ENCODE assay signal across 36 mouse cellular contexts in genomic region chr13:96547941-96548340, GRCm38 (mm10). TPM values are rescaled to one million over a fixed set of nuclear protein-coding genes. Genes with fewer than 3 reads are reported as not detected.
DNase-seq lines count a peak whose midpoint lies in the region; ATAC-seq and TF ChIP-seq lines count a peak whose summit lies in the region.
"Had no signal": no experiment of that assay in that cellular context is flagged by ENCODE, and none has a peak within 500 bp of the region (broad histone marks: within the 10 kb centered on the region; RNA-seq: fewer than 3 reads in every experiment).

No protein-coding gene starts in this region.

- no peaks in the 10 kb centered on the region for H3K9me3 ChIP-seq in liver, postnatal 0 days (ENCODE audit: low read length)
- H3K9me3 ChIP-seq: embryonic facial prominence, embryonic 13.5 days; G1E; hindbrain, embryonic 10.5 days; liver, embryonic 13.5 days; midbrain, embryonic 15.5 days had no signal

- ATAC-seq in liver, postnatal 0 days, result no peak
- ATAC-seq in granulocyte monocyte progenitor cell, adult 5-6 weeks (replicated peaks; ENCODE audit: poor library complexity, severe bottlenecking), result peak; percentile 92
- ATAC-seq in monocyte, adult 5-6 weeks (replicated peaks; ENCODE audit: insufficient number of reproducible peaks, low FRiP score, low TSS enrichment, poor library complexity, severe bottlenecking), result peak; percentile 68
- ATAC-seq: forebrain, embryonic 14.5 days; hindbrain, postnatal 0 days; midbrain, embryonic 15.5 days had no signal

- H3K4me3 ChIP-seq in liver, postnatal 0 days (ENCODE audit: low read depth, low read length), result no peak overlapping the region
- H3K4me3 ChIP-seq: embryonic facial prominence, embryonic 13.5 days; erythroblast, embryonic 14.5 days; hindbrain, embryonic 10.5 days; liver, embryonic 13.5 days; midbrain, embryonic 15.5 days had no signal

- no peak overlapping the region for H3K27ac ChIP-seq in liver, postnatal 0 days (ENCODE audit: low read depth)
- H3K27ac ChIP-seq: embryonic facial prominence, embryonic 13.5 days; hindbrain, embryonic 10.5 days; hindbrain, postnatal 0 days; liver, embryonic 13.5 days; midbrain, embryonic 15.5 days; stomach, postnatal 0 days had no signal

- no peak for TF ChIP-seq CTCF in liver, postnatal 0 days (IDR thresholded peaks at IDR 0.05; ENCODE audit: low read depth)

- H3K9ac ChIP-seq in liver, postnatal 0 days (replicated peaks), result no peak overlapping the region
- H3K9ac ChIP-seq: embryonic facial prominence, embryonic 13.5 days; liver, embryonic 13.5 days; lung, embryonic 14.5 days; midbrain, embryonic 15.5 days had no signal

- no peaks in the 10 kb centered on the region for H3K27me3 ChIP-seq in liver, postnatal 0 days (ENCODE audit: insufficient read depth, low read length)
- H3K27me3 ChIP-seq: CH12.LX; embryonic facial prominence, embryonic 13.5 days; liver, embryonic 13.5 days; midbrain, embryonic 15.5 days had no signal

- H3K4me2 ChIP-seq in liver, postnatal 0 days (ENCODE audit: low read depth, low read length), result peak overlapping the region; percentile 7; the same call in 1 of the 2 replicates
- H3K4me2 ChIP-seq: embryonic facial prominence, embryonic 13.5 days; heart, embryonic 11.5 days; liver, embryonic 13.5 days; lung, embryonic 14.5 days; midbrain, embryonic 15.5 days had no signal

- H3K4me1 ChIP-seq in liver, postnatal 0 days (ENCODE audit: insufficient read depth), result peaks cover 6% of the 10 kb centered on the region; the same call in 1 of the 2 replicates

- TF ChIP-seq EP300 in liver, postnatal 0 days (IDR thresholded peaks at IDR 0.05; ENCODE audit: low read depth), result no peak

- no peak for DNase-seq in liver, postnatal 0 days
- DNase-seq in liver (no peak), A20 (ENCODE audit: low read depth, low spot score) (peak; percentile 37)
- no peak for DNase-seq in gastrocnemius, adult 18-20 months (ENCODE audit: low spot score)
- DNase-seq in left cerebral cortex, adult 18-20 months (ENCODE audit: low spot score in 2 of 2), result no peak
- no peak for DNase-seq in embryo, embryonic 11 days
- DNase-seq: adrenal gland, adult 8-10 months; cerebellum, adult 18-20 months; cerebellum, postnatal 14 days; heart, adult 11 months; kidney, adult 2 months; kidney, postnatal 10 days; liver, embryonic 13.5 days; lung, embryonic 14.5 days had no signal

- peaks cover 5% of the 10 kb centered on the region for H3K36me3 ChIP-seq in liver, postnatal 0 days (replicated peaks; ENCODE audit: insufficient read depth, low read length)
- H3K36me3 ChIP-seq: liver, embryonic 13.5 days; midbrain, embryonic 15.5 days had no signal

- 50% methylated on average over 4 of the region's 4 CpGs for WGBS in liver, postnatal 0 days (ENCODE audit: insufficient replicate concordance)

RNA-seq across cellular contexts. Expression of gene Col4a3bp, which starts 5.5 kb away (rescaled TPM):
- 3.5 and 4.2 TPM in 2 replicates for polyA plus RNA-seq in liver, postnatal 0 days (2015; fragmentation: Nextera tagmentation; extraction: Ambion mirVana)
- total RNA-seq in granulocyte monocyte progenitor cell, adult 5-6 weeks (2014; fragmentation: Nextera tagmentation), result 30.6 and 31.5 TPM in 2 replicates
- total RNA-seq in granulocyte monocyte progenitor cell, adult 5-6 weeks (2017), result 37.2 and 54.6 TPM in 2 replicates
- 65.6 to 111 TPM (median 93.7 TPM) in 3 replicates for total RNA-seq in monocyte, adult 5-6 weeks (2017)
- total RNA-seq in gastrocnemius, adult 18-20 months (2021), result 10 to 100 TPM; 40.3 to 41.8 TPM
- total RNA-seq in left cerebral cortex, adult 18-20 months (2021), result 10 to 100 TPM; 70.2 to 71.8 TPM

RNA-seq across cellular contexts. Expression of gene Polk, which starts 5.6 kb away (rescaled TPM):
- polyA plus RNA-seq in liver, postnatal 0 days (2015; fragmentation: Nextera tagmentation; extraction: Ambion mirVana), result 1.3 TPM in 2 replicates
- total RNA-seq in granulocyte monocyte progenitor cell, adult 5-6 weeks (2014; fragmentation: Nextera tagmentation), result 11.5 and 15.2 TPM in 2 replicates
- 9.9 and 13.3 TPM in 2 replicates for total RNA-seq in granulocyte monocyte progenitor cell, adult 5-6 weeks (2017)
- 8.2 to 34.9 TPM (median 12.2 TPM) in 3 replicates for total RNA-seq in monocyte, adult 5-6 weeks (2017)
- total RNA-seq in gastrocnemius, adult 18-20 months (2021), result 1 to 10 TPM; 4.9 to 5.2 TPM
- 10 to 100 TPM; 11.8 to 12.3 TPM for total RNA-seq in left cerebral cortex, adult 18-20 months (2021)

RNA-seq across cellular contexts. Expression of gene Gm17622, which starts 57.4 kb away (rescaled TPM):
- not detected in 2 replicates for polyA plus RNA-seq in liver, postnatal 0 days (2015; fragmentation: Nextera tagmentation; extraction: Ambion mirVana)
- total RNA-seq in granulocyte monocyte progenitor cell, adult 5-6 weeks (2014; fragmentation: Nextera tagmentation), result not detected in 2 replicates
- not detected in 2 replicates for total RNA-seq in granulocyte monocyte progenitor cell, adult 5-6 weeks (2017)
- not detected in 3 replicates for total RNA-seq in monocyte, adult 5-6 weeks (2017)
- total RNA-seq in gastrocnemius, adult 18-20 months (2021), result not detected
- not detected for total RNA-seq in left cerebral cortex, adult 18-20 months (2021)
- total RNA-seq: adrenal gland, adult 8-10 months; CH12.LX; G1E; gastrocnemius, adult 8-10 months; hindbrain, postnatal 0 days; layer of hippocampus, adult 18-20 months; layer of hippocampus, postnatal 25 days; left cerebral cortex, postnatal 10 days; megakaryocyte-erythroid progenitor cell, adult 5-6 weeks had no signal
- polyA plus RNA-seq: embryonic facial prominence, embryonic 13.5 days; erythroblast, embryonic 14.5 days; forebrain, embryonic 14.5 days; frontal cortex, adult 2 months; G1E; heart, embryonic 11.5 days; heart, postnatal 0 days; hindbrain, embryonic 10.5 days; hindbrain, postnatal 0 days; kidney, adult 2 months; limb, embryonic 11.5 days; liver, embryonic 13.5 days; lung, embryonic 14.5 days; midbrain, embryonic 15.5 days; neural tube, embryonic 14.5 days; stomach, postnatal 0 days; thymus, postnatal 0 days had no signal
